Mouse (Mus musculus): Measurements from ENCODE around the gene Gpc6. TPM values are rescaled to one million over a fixed set of nuclear protein-coding genes. Genes with fewer than 3 reads are reported as not detected.

The Gpc6 gene
- total and polyA plus RNA-seq, 3 experiments, result not detected

DNA sequence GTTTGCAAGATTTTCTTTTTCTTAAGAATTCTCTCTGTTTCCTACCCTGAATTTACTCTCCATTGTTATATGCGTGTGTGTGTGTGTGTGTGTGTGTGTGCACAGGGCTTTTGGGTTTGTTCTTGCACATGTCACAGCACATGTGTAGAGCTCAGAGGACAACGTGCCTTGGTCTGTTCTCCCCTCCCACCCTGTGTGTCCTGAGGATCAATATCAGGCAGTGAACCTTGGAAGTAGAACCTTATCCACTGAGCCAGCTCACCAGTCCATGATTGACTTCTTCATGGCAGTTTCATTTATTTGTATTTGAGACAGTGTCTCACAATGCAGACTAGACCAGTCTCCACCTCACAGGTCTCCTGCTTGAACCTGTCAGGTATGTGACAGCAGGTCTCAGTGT lies 399.1 kb downstream of the Gpc6 start:
- in situ Hi-C loops (cut with MboI; ENCODE audit: low pct_ligation_motif_present, low pct_unique_long_range_greater_than_20kb, low sequenced_read_pairs), result no loop called here
- TF ChIP-seq ELF1 (IDR thresholded peaks at IDR 0.05; ENCODE audit: low read depth, low read length) (no peak), EP300 (IDR thresholded peaks at IDR 0.05; ENCODE audit: low read length) (no peak), CHD1 (IDR thresholded peaks at IDR 0.05; ENCODE audit: low read depth, low read length) (no peak), JUN (IDR thresholded peaks at IDR 0.05; ENCODE audit: insufficient read depth, low read depth, low read length) (no peak), SMC3 (IDR thresholded peaks at IDR 0.05; ENCODE audit: low read depth, low read length) (no peak)

GRCm38 (mm10) chr14:117332256-117332655 lies 407.1 kb downstream of the Gpc6 start:
- Histone ChIP-seq H3K4me3 (replicated peaks in 1 of 3; ENCODE audit: low read depth in 2 of 3, low read length in 2 of 3, poor library complexity in 1 of 3) (no peak overlapping the region), H3K9me3 (replicated peaks; ENCODE audit: low read length) (no peaks in the 10 kb centered on the region), H3K27me3 (replicated peaks) (no peaks in the 10 kb centered on the region), H3K9ac (ENCODE audit: insufficient read depth, low read depth) (no peak overlapping the region), H3K79me2 (replicated peaks; ENCODE audit: control insufficient read depth, extremely low read depth, insufficient read depth, poor library complexity, severe bottlenecking) (no peaks in the 10 kb centered on the region), H3K4me1 (ENCODE audit: control insufficient read depth in 1 of 2, insufficient read depth in 2 of 2) (no peaks in the 10 kb centered on the region), H3K4me2 (ENCODE audit: insufficient read depth, low read depth, poor library complexity, severe bottlenecking) (no peak overlapping the region), H3K36me3 (replicated peaks in 1 of 2; ENCODE audit: control insufficient read depth in 1 of 2, insufficient read depth in 1 of 2, low read length in 1 of 2) (no peaks in the 10 kb centered on the region), H3K27ac (ENCODE audit: insufficient read depth, low read depth) (no peak overlapping the region)
- in situ Hi-C loops (cut with MboI; ENCODE audit: low pct_ligation_motif_present, low pct_unique_long_range_greater_than_20kb, low sequenced_read_pairs) (no loop called here), dilution Hi-C loops (cut with MboI; ENCODE audit: extremely low pct_ligation_motif_present, extremely low pct_unique_long_range_greater_than_20kb, low sequenced_read_pairs) (no loop called here)
- no peak for DNase-seq (ENCODE audit: extremely low read depth)
- TF ChIP-seq SMC3 (IDR thresholded peaks at IDR 0.05; ENCODE audit: low read depth, low read length) (no peak), MAZ (IDR thresholded peaks at IDR 0.05; ENCODE audit: low read depth, low read length) (no peak)

More for the DNA sequence above, 399.1 kb downstream of the Gpc6 start:
- no peaks in the 10 kb centered on the region for H3K36me3 ChIP-seq (replicated peaks in 1 of 2; ENCODE audit: control insufficient read depth in 1 of 2, insufficient read depth in 1 of 2, low read length in 1 of 2)
- no peaks in the 10 kb centered on the region for H3K9me3 ChIP-seq (replicated peaks; ENCODE audit: low read length)
- DNase-seq (ENCODE audit: extremely low read depth), result no peak
- H3K4me2 ChIP-seq (ENCODE audit: insufficient read depth, low read depth, poor library complexity, severe bottlenecking), result no peak overlapping the region
- H3K27ac ChIP-seq (ENCODE audit: insufficient read depth, low read depth), result no peak overlapping the region
- dilution Hi-C loops (cut with MboI; ENCODE audit: extremely low pct_ligation_motif_present, extremely low pct_unique_long_range_greater_than_20kb, low sequenced_read_pairs), result no loop called here
- no peak overlapping the region for H3K9ac ChIP-seq (ENCODE audit: insufficient read depth, low read depth)
- no peaks in the 10 kb centered on the region for H3K4me1 ChIP-seq (ENCODE audit: control insufficient read depth in 1 of 2, insufficient read depth in 2 of 2)
- no peaks in the 10 kb centered on the region for H3K27me3 ChIP-seq (replicated peaks)
- no peak overlapping the region for H3K4me3 ChIP-seq (replicated peaks in 1 of 3; ENCODE audit: low read depth in 2 of 3, low read length in 2 of 3, poor library complexity in 1 of 3)
- no peaks in the 10 kb centered on the region for H3K79me2 ChIP-seq (replicated peaks; ENCODE audit: control insufficient read depth, extremely low read depth, insufficient read depth, poor library complexity, severe bottlenecking)

DNA sequence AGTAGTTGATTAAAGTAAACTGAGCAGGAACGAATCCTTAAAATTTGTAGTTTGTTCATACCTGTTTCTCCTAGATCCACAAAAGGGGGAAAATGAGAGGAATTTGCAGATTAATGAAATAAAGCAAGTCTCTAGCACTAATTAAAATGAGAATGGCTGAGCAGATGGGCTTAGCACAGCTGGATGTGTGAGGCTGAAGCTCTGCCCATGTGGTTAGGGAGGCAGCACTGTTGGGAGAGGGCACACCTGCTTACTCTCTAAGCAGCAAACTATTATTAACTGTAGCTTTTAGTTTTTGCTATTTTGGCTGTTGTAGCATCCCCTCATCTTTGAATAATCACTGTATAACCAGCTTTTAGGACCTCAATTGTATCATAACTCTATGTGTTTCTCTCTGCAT lies 412.2 kb downstream of the Gpc6 start:
- no peak overlapping the region for H3K27ac ChIP-seq (ENCODE audit: insufficient read depth, low read depth)

More for the DNA sequence above, 412.2 kb downstream of the Gpc6 start:
- Histone ChIP-seq H3K4me1 (ENCODE audit: control insufficient read depth in 1 of 2, insufficient read depth in 2 of 2) (no peaks in the 10 kb centered on the region), H3K79me2 (replicated peaks; ENCODE audit: control insufficient read depth, extremely low read depth, insufficient read depth, poor library complexity, severe bottlenecking) (no peaks in the 10 kb centered on the region), H3K9me3 (replicated peaks; ENCODE audit: low read length) (no peaks in the 10 kb centered on the region), H3K9ac (ENCODE audit: insufficient read depth, low read depth) (no peak overlapping the region), H3K36me3 (replicated peaks in 1 of 2; ENCODE audit: control insufficient read depth in 1 of 2, insufficient read depth in 1 of 2, low read length in 1 of 2) (no peaks in the 10 kb centered on the region), H3K27me3 (replicated peaks) (no peaks in the 10 kb centered on the region), H3K4me3 (replicated peaks in 1 of 3; ENCODE audit: low read depth in 2 of 3, low read length in 2 of 3, poor library complexity in 1 of 3) (no peak overlapping the region), H3K4me2 (ENCODE audit: insufficient read depth, low read depth, poor library complexity, severe bottlenecking) (no peak overlapping the region)
- no peak for DNase-seq (ENCODE audit: extremely low read depth)
- dilution Hi-C loops (cut with MboI; ENCODE audit: extremely low pct_ligation_motif_present, extremely low pct_unique_long_range_greater_than_20kb, low sequenced_read_pairs) (no loop called here), in situ Hi-C loops (cut with MboI; ENCODE audit: low pct_ligation_motif_present, low pct_unique_long_range_greater_than_20kb, low sequenced_read_pairs) (no loop called here)
- no peak for TF ChIP-seq SIN3A (IDR thresholded peaks at IDR 0.05; ENCODE audit: low read length)
- no peak for TF ChIP-seq UBTF (IDR thresholded peaks at IDR 0.05; ENCODE audit: low read depth, low read length)
- no peak for TF ChIP-seq MAZ (IDR thresholded peaks at IDR 0.05; ENCODE audit: low read depth, low read length)
- TF ChIP-seq ZKSCAN1 (IDR thresholded peaks at IDR 0.05; ENCODE audit: borderline replicate concordance, low read depth, low read length), result no peak
- TF ChIP-seq NELFE (IDR thresholded peaks at IDR 0.05; ENCODE audit: low read depth, low read length), result no peak
- no peak for TF ChIP-seq MXI1 (IDR thresholded peaks at IDR 0.05; ENCODE audit: low read depth, low read length)
- TF ChIP-seq RCOR1 (conservative IDR thresholded peaks at IDR 0.05; ENCODE audit: low read depth, low read length), result no peak
- TF ChIP-seq ETS1 (conservative IDR thresholded peaks at IDR 0.05; ENCODE audit: low read depth, low read length), result no peak
- TF ChIP-seq MAFK (IDR thresholded peaks at IDR 0.05; ENCODE audit: insufficient replicate concordance, low read length), result no peak
- TF ChIP-seq IRF4 (IDR thresholded peaks at IDR 0.05; ENCODE audit: low read depth, low read length), result no peak
- no peak for TF ChIP-seq CTCF (conservative IDR thresholded peaks at IDR 0.05 in 1 of 2, IDR thresholded peaks at IDR 0.05 in 1 of 2; ENCODE audit: low read depth in 2 of 2, low read length in 2 of 2)

Data from CH12.LX (cell line).